ENCODE assay signal across 9 mouse cellular contexts in genomic region chr4:135516351-135517316, GRCm38 (mm10). TPM values are rescaled to one million over a fixed set of nuclear protein-coding genes. Genes with fewer than 3 reads are reported as not detected.
DNase-seq lines count a peak whose midpoint lies in the region; ATAC-seq lines count a peak whose summit lies in the region.
"Had no signal": no experiment of that assay in that cellular context is flagged by ENCODE, and none has a peak within 500 bp of the region (broad histone marks: within the 10 kb centered on the region; RNA-seq: fewer than 3 reads in every experiment).

No protein-coding gene starts in this region.

- no peaks in the 10 kb centered on the region for H3K9me3 ChIP-seq in liver, embryonic 15.5 days (replicated peaks)
- H3K9me3 ChIP-seq: heart, embryonic 15.5 days had no signal

- peaks cover 4% of the 10 kb centered on the region for H3K27me3 ChIP-seq in liver, embryonic 15.5 days

- 39% methylated on average over 15 of the region's 15 CpGs for WGBS in liver, embryonic 15.5 days (ENCODE audit: insufficient replicate concordance)

- no peak overlapping the region for H3K4me3 ChIP-seq in liver, embryonic 15.5 days (replicated peaks)
- H3K4me3 ChIP-seq: heart, embryonic 15.5 days had no signal

- ATAC-seq in granulocyte monocyte progenitor cell, adult 5-6 weeks (replicated peaks; ENCODE audit: poor library complexity, severe bottlenecking) = peak; percentile 67; the same call in 1 of the 2 replicates
- no peak for ATAC-seq in liver, embryonic 15.5 days (ENCODE audit: insufficient read depth)

- 0 out of 2 replicates have a peak overlapping the region, but pooled peaks have one; percentile 9 for H3K27ac ChIP-seq in liver, embryonic 15.5 days (replicated peaks)
- H3K27ac ChIP-seq: heart, embryonic 15.5 days had no signal

- H3K9ac ChIP-seq in liver, embryonic 15.5 days = no peak overlapping the region
- H3K9ac ChIP-seq: heart, embryonic 15.5 days had no signal

- no peak overlapping the region for H3K4me2 ChIP-seq in liver, embryonic 15.5 days
- H3K4me2 ChIP-seq: heart, embryonic 15.5 days had no signal

- no peaks in the 10 kb centered on the region; the same call in 1 of the 2 replicates for H3K4me1 ChIP-seq in liver, embryonic 15.5 days (replicated peaks)

- peak; percentile 15 to 42 for DNase-seq in left cerebral cortex, adult 18-20 months (ENCODE audit: low spot score in 2 of 2)
- no peak for DNase-seq in left cerebral cortex, adult 11 months (ENCODE audit: low spot score)
- DNase-seq in MN1 (ENCODE audit: low spot score) = peak; percentile 54
- peak; percentile 45 for DNase-seq in c-Kit-positive CD71-positive TER-119-negative erythroid progenitor cells, embryonic 14.5 days (ENCODE audit: low read depth)
- DNase-seq in right cerebral cortex, postnatal 4 days = peak; percentile 52
- DNase-seq in layer of hippocampus, adult 9-11 months = no peak

- H3K36me3 ChIP-seq in liver, embryonic 15.5 days (replicated peaks) = no peaks in the 10 kb centered on the region
- H3K36me3 ChIP-seq: heart, embryonic 15.5 days had no signal

RNA-seq across cellular contexts. Expression of gene Nipal3, which starts 21.8 kb away (rescaled TPM):
- total RNA-seq in left cerebral cortex, adult 18-20 months (2021) = 100 to 1,000 TPM in 1 of 2 experiments, 10 to 100 TPM in 1; 87.4 to 101 TPM
- 5.7 and 8.4 TPM in 2 replicates for total RNA-seq in granulocyte monocyte progenitor cell, adult 5-6 weeks (2014; fragmentation: Nextera tagmentation)
- 21.9 and 29.1 TPM in 2 replicates for total RNA-seq in granulocyte monocyte progenitor cell, adult 5-6 weeks (2017)
- 3.1 and 3.9 TPM in 2 replicates for polyA plus RNA-seq in liver, embryonic 15.5 days (2015; fragmentation: Nextera tagmentation; extraction: Ambion mirVana)

RNA-seq across cellular contexts. Expression of gene Stpg1, which starts 22.0 kb away (rescaled TPM):
- total RNA-seq in left cerebral cortex, adult 18-20 months (2021) = 1 to 10 TPM; 1.0 to 1.8 TPM
- total RNA-seq in granulocyte monocyte progenitor cell, adult 5-6 weeks (2014; fragmentation: Nextera tagmentation) = not detected in 2 replicates
- not detected in 2 replicates for total RNA-seq in granulocyte monocyte progenitor cell, adult 5-6 weeks (2017)
- not detected in 2 replicates for polyA plus RNA-seq in liver, embryonic 15.5 days (2015; fragmentation: Nextera tagmentation; extraction: Ambion mirVana)

RNA-seq across cellular contexts. Expression of gene Grhl3, which starts 56.8 kb away (rescaled TPM):
- 1 to 10 TPM; 1.0 to 1.8 TPM for total RNA-seq in left cerebral cortex, adult 18-20 months (2021)
- total RNA-seq in granulocyte monocyte progenitor cell, adult 5-6 weeks (2014; fragmentation: Nextera tagmentation) = not detected in 2 replicates
- not detected in 2 replicates for total RNA-seq in granulocyte monocyte progenitor cell, adult 5-6 weeks (2017)
- 0.41 and 0.46 TPM in 2 replicates for polyA plus RNA-seq in liver, embryonic 15.5 days (2015; fragmentation: Nextera tagmentation; extraction: Ambion mirVana)

Comparison
In these comparisons a context has a peak if more than half of its experiments do, and no peak if none do; other contexts are left out.
1. DNase-seq: peak in left cerebral cortex, adult 18-20 months (2 of 2), MN1 (single experiment), c-Kit-positive CD71-positive TER-119-negative erythroid progenitor cells, embryonic 14.5 days (single experiment) and right cerebral cortex, postnatal 4 days (single experiment); none in left cerebral cortex, adult 11 months (single experiment) and layer of hippocampus, adult 9-11 months (single experiment).